Mouse (Mus musculus) bone marrow macrophage, adult 2 months (primary cell): ENCODE data around the gene Slc39a5. TPM values are rescaled to one million over a fixed set of nuclear protein-coding genes. Genes with fewer than 3 reads are reported as not detected.
A peak's percentile ranks its signal among the peaks of the same experiment; 100 is the strongest.

ENCODE experiments used
- H3K27ac ChIP-seq: 2 replicates; pipeline ENCODE4 v1.5.1; 2012; ENCODE audit warnings: low read depth, low read length; ENCODE audit not compliant: insufficient read depth
- H3K4me1 ChIP-seq: 2 replicates; pipeline ENCODE4 v1.6.1; 2012; ENCODE audit warnings: low read length; ENCODE audit not compliant: control insufficient read depth, insufficient read depth
- H3K4me3 ChIP-seq: 2 replicates; pipeline ENCODE4 v1.5.1; 2012; ENCODE audit warnings: mild to moderate bottlenecking, low read length, moderate library complexity; ENCODE audit not compliant: insufficient read depth
- CTCF ChIP-seq: IDR thresholded peaks from 2 replicates; pipeline ENCODE4 v1.5.1; 2012; ENCODE audit warnings: low read depth, mild to moderate bottlenecking, low read length, moderate library complexity
- POLR2A ChIP-seq: IDR thresholded peaks from 2 replicates; pipeline ENCODE4 v1.6.1; 2012; ENCODE audit warnings: mild to moderate bottlenecking, low read depth, low read length, borderline replicate concordance
- polyA plus RNA-seq: library from polyadenylated mRNA; stranded (reverse); fragments of >200 nt; gene quantifications from 2 replicates; pipeline ENCODE4 v1.2.4, GENCODE M21; 2012; ENCODE audit not compliant: missing spikeins, insufficient read depth, insufficient read length

The Slc39a5 gene
- polyA plus RNA-seq, 1 experiment: not detected

DNA sequence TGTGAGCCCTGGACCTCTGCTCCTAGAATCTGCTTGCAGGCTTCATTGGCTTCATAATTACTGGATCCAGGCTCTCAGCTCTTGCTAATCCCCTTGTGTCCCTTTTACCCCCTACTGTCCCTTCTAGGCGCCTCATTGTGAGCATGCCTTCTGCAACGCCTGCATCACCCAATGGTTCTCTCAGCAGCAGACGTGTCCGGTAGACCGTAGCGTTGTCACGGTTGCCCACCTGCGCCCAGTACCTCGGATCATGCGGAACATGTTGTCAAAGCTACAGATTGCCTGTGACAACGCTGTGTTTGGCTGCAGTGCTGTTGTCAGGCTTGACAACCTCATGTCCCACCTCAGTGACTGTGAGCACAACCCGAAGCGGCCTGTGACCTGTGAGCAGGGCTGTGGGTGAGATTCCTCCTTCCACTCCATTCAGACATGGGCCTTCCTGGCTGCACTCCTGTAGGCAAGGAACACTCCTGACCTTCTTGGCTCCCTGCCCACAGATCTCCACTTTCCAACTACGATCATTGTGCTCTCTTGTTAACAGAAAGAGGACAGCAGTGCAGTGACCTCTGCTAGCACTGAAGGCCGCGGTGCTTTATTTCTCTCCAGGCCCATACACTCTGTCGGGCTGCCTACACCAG, 34.3 kb upstream of the Slc39a5 start:
- H3K4me1 ChIP-seq: peaks cover 11% of the 10 kb centered on the region
- no peak overlapping the region for H3K27ac ChIP-seq
- no peak for TF ChIP-seq POLR2A
- H3K4me3 ChIP-seq: no peak overlapping the region

DNA sequence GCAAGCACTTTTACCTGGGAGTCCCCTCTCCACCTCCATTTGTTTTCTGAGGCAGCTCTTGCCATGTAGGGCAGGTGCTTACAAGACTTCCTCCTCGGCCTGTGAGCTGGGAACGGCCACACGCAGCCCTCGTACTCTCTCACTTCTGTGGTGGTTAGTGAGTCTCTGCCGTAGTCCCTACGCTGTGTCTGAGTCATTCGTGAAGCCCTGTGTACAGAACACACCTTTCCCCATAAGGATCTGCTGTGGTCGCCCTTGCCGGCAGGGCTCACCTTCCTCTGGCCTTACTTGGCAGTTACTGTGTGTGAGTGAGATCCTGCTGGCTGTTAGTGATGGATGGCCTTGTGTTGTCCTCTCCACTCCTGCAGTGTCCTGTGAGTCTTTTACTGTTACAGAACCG, 33.7 kb upstream of the Slc39a5 start:
- Histone ChIP-seq H3K4me3 (no peak overlapping the region), H3K4me1 (peaks cover 10% of the 10 kb centered on the region), H3K27ac (no peak overlapping the region)
- no peak for TF ChIP-seq CTCF
- TF ChIP-seq POLR2A: no peak

DNA sequence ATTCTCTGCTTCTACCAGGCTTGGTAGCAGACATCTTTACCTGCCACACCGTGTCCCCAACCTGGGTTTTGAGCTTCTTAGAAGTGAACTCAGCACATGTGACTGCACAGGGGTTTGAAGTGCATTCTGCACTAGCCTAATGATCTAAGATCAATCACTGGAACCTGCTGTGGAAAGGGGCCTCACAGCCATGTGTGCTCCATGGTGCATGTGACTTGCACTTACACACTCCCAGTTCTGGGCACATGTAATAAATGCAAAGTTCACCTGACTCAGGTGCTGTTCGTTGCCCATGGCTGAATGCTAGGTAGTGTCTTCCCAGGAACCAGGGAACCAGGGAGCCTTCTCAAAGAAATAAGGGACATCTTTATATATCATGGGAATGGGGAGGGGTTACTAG, 32.4 kb upstream of the Slc39a5 start:
- peaks cover 3% of the 10 kb centered on the region; the same call in 1 of the 2 replicates for H3K4me1 ChIP-seq
- TF ChIP-seq CTCF (no peak), POLR2A (no peak)
- no peak overlapping the region for H3K4me3 ChIP-seq
- no peak overlapping the region for H3K27ac ChIP-seq

DNA sequence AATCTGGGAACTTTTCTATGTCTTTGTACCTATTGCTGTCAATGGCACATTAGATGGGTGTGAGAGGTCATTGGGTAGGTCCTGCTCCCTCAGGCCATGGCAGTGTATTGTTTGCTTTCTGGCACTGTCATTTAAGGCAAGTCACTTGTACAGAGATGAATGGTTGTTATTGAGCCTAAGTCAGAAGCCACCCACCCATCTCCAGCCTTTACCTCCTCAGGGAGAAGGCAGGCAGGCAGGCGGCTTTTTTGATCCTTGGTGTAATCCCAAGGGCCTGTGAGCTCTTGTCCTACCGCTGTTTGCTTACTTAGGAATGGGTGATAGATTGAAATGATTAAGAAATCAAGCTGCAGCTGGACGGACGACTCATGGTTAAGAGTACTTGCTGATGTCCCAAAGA, 28.4 kb upstream of the Slc39a5 start:
- H3K4me3 ChIP-seq: no peak overlapping the region
- no peak overlapping the region for H3K27ac ChIP-seq
- H3K4me1 ChIP-seq: no peaks in the 10 kb centered on the region
- TF ChIP-seq CTCF (no peak), POLR2A (no peak)

DNA sequence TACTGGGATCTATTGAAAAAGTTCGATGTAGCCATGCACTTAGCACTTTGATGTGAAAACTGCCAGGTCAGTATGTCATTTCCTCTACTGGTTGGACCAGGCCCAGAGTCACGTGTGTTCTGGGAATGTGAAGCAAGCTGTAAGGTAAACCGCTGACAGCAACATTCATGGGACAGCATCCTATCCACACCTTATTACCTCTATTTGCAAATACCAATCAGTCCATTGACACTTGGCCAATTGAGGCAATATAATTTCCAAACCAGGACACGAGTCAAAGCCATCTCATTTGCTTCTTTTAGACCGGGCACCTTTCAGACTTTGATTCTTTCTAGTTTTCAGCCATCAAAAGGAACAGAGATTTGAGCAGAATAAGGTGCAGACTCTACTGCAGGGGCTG, 28.0 kb upstream of the Slc39a5 start:
- no peak for TF ChIP-seq CTCF
- TF ChIP-seq POLR2A: no peak
- no peak overlapping the region for H3K4me3 ChIP-seq
- H3K27ac ChIP-seq: no peak overlapping the region

DNA sequence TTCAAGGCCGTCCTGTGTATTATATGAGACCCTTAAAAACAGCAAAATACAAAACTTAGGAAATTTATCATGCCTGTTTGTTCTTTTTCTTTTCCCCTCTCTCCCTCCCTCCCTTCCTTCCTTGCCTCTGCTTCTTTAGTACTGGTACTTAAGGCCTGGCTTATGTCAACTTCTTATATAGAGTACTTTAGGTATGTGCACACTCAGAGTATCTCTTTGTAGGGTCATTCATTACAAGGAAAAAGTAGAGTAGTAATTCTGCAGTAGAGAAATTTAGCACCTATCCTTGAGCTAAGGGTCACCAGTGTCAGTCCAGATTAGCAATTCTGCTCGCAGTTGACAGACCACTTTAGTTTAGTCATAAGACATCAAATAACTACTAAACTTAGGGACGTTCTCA, 24.2 kb upstream of the Slc39a5 start:
- Histone ChIP-seq H3K4me1 (peaks cover under 1% of the 10 kb centered on the region; the same call in 1 of the 2 replicates), H3K27ac (no peak overlapping the region), H3K4me3 (no peak overlapping the region)
- no peak for TF ChIP-seq CTCF
- TF ChIP-seq POLR2A: no peak

More for the DNA sequence above, 28.0 kb upstream of the Slc39a5 start:
- H3K4me1 ChIP-seq: no peaks in the 10 kb centered on the region

DNA sequence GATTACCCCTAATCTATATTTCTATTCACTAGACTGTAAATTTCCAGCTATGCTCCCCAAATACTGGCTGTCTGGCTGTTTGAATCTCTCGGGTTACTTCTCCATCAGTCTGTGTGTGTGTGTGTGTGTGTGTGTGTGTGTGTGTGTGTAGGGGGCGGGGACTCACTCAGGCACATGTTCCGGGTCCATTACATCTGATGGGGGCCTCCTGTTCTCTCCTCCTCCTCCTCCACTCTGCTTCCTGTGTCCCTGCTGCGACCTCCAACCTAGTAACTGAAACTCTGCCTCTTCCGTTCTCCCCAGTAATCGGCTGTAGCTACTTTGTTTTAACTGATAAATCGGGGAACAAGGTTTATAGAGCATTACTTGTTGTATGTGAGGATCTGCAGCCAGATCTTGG, 23.6 kb upstream of the Slc39a5 start:
- Histone ChIP-seq H3K4me1 (peaks cover 4% of the 10 kb centered on the region; the same call in 1 of the 2 replicates), H3K27ac (no peak overlapping the region), H3K4me3 (no peak overlapping the region)
- no peak for TF ChIP-seq CTCF
- TF ChIP-seq POLR2A: no peak

DNA sequence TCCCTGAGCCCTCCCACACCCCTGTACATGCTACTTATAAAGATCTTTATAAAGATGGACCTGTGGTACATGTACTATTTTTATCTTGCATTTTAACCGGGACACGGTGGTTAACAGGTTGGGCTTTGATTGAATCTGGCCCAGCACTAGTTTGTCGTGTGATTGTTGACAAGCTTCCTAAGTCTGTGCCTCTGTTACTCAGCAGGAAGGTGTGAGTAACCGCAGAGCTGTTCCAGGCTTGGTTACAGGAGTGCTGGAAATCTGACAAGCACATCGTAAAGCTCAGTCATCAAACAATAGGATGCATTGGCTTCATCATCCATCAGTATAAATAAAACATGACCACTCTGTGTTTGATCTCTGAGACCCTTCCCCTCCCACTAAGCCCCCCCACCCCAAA, 21.4 kb upstream of the Slc39a5 start:
- TF ChIP-seq CTCF: no peak
- TF ChIP-seq POLR2A: no peak
- peaks cover 4% of the 10 kb centered on the region; the same call in 1 of the 2 replicates for H3K4me1 ChIP-seq
- H3K27ac ChIP-seq: no peak overlapping the region

DNA sequence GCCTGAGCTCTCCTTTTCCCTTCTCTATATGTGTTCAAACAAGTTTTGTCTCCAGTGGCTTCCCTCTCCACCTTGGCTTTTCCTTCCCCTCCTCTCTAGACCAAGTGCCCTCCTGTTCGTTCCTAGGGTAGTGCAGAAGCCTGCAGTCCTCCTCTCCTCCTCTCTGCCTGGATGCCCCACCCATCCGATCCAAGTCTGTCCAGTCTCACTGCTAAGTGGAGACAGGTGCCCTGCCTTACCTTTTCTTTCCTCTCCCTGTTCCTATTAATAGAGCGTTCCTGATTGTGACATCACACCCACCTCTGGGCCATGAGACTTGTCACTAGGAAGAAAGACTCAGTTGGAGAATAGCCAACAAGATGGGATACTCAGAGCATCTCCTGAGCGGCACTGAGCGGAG, 13.8 kb upstream of the Slc39a5 start:
- no peak for TF ChIP-seq CTCF
- no peak for TF ChIP-seq POLR2A
- H3K4me1 ChIP-seq: peaks cover 22% of the 10 kb centered on the region
- H3K27ac ChIP-seq: no peak overlapping the region
- no peak overlapping the region for H3K4me3 ChIP-seq

More for the DNA sequence above, 21.4 kb upstream of the Slc39a5 start:
- no peak overlapping the region for H3K4me3 ChIP-seq

DNA sequence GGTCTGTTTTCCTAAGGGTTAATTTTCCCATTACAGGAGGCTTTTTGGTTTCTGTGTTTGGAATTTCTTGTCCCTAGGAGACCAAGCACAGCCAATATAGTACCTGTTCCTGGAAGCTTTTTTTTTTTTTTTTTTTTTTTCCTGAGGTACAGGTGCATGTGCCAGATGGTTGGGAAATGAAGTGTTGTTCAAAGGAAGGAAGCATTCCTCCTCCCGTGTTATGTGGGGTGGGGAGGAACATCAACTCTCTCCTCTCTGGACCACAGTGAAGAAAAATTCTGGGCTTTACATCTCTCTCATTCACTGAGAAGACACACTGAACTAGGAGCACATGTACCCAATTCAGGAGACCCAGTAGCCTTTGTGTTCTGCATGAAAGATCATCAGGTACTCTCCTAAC, 12.0 kb upstream of the Slc39a5 start:
- H3K27ac ChIP-seq: peak overlapping the region; percentile 14; the same call in 1 of the 2 replicates
- peaks cover 28% of the 10 kb centered on the region for H3K4me1 ChIP-seq
- TF ChIP-seq CTCF (no peak), POLR2A (no peak)
- H3K4me3 ChIP-seq: peak overlapping the region; percentile 81

DNA sequence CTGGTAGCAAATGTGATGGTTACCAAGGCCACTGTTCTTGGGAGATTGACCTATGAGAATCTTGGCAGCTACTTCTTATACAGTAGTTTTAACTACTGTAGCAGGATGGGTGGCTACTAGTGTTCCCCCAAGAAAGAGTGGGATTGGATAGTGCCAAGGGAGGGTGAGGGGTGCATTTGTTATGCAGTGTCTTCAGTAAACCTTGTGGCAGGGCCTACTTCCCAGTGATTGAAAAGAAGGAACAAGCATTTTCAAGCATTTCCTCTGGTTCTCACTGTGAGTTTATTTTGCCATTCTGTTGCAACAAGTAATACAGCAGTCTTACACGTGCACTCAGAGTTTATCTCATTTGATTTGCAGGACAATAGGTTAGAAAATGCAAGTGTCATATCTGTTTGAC, 11.5 kb upstream of the Slc39a5 start:
- Histone ChIP-seq H3K4me3 (peak overlapping the region; percentile 81), H3K4me1 (peaks cover 28% of the 10 kb centered on the region), H3K27ac (peak overlapping the region; percentile 79)
- no peak for TF ChIP-seq CTCF
- TF ChIP-seq POLR2A: no peak
